Mouse (Mus musculus) v-Abl transformed pro-B cells (cell line): ENCODE data around the gene Aldh3b1.
"Not testable (repeated sequence)": the region's sequence is repeated elsewhere in the genome, so short reads cannot be mapped to it uniquely, and the experiment has no call there.

Experiments
- in situ Hi-C, 2 experiments: fragments of 400-800 bp; cut with MboI; formaldehyde crosslinking; loops; one replicate each; pipeline ENCODE4 v1.15.1; 2025; ENCODE audit not compliant: unreplicated experiment in 2 of 2

Gene Aldh3b1

GRCm38 (mm10) chr19:3929211-3929941 lies at the start of gene Aldh3b1:
Aldh3b1 (minus strand) TSS chr19:3929808.
- in situ Hi-C loops, result no loop called here

- in situ Hi-C loops, result no loop called here
Observed at GRCm38 (mm10) chr19:3975866-3976265, 46.3 kb upstream of the Aldh3b1 start.

GRCm38 (mm10) chr19:3974608-3975007 lies 45.0 kb upstream of the Aldh3b1 start:
- in situ Hi-C loops, result not testable (repeated sequence)

GRCm38 (mm10) chr19:3972229-3972628 lies 42.6 kb upstream of the Aldh3b1 start, which contains the start of gene Aldh3b2:
Aldh3b2 (plus strand) TSS chr19:3972328.
- in situ Hi-C loops, result no loop called here

- in situ Hi-C loops, result no loop called here
Observed at GRCm38 (mm10) chr19:3967258-3967657, 37.6 kb upstream of the Aldh3b1 start.

- in situ Hi-C loops, result no loop called here
Observed at GRCm38 (mm10) chr19:3966330-3967075, 36.9 kb upstream of the Aldh3b1 start.

- in situ Hi-C loops, result no loop called here
Observed at GRCm38 (mm10) chr19:3964030-3964429, 34.4 kb upstream of the Aldh3b1 start.

GRCm38 (mm10) chr19:3962469-3962868 lies 32.9 kb upstream of the Aldh3b1 start:
- in situ Hi-C loops, result no loop called here

- in situ Hi-C loops, result not testable (repeated sequence)
Observed at GRCm38 (mm10) chr19:3961805-3962204, 32.2 kb upstream of the Aldh3b1 start.

GRCm38 (mm10) chr19:3960211-3960610 lies 30.6 kb upstream of the Aldh3b1 start:
- in situ Hi-C loops, result no loop called here

GRCm38 (mm10) chr19:3959030-3959429 lies 29.4 kb upstream of the Aldh3b1 start:
- in situ Hi-C loops, result no loop called here

GRCm38 (mm10) chr19:3958470-3958869 lies 28.9 kb upstream of the Aldh3b1 start, which contains the start of gene Aldh3b3:
Aldh3b3 (plus strand) TSS chr19:3958645.
- in situ Hi-C loops, result no loop called here

GRCm38 (mm10) chr19:3957296-3958036 lies 27.9 kb upstream of the Aldh3b1 start:
- in situ Hi-C loops, result not testable (repeated sequence)

GRCm38 (mm10) chr19:3955804-3956203 lies 26.2 kb upstream of the Aldh3b1 start:
- in situ Hi-C loops, result no loop called here

GRCm38 (mm10) chr19:3955033-3955432 lies 25.4 kb upstream of the Aldh3b1 start:
- in situ Hi-C loops, result no loop called here

GRCm38 (mm10) chr19:3952099-3952498 lies 22.5 kb upstream of the Aldh3b1 start:
- in situ Hi-C loops, result no loop called here

GRCm38 (mm10) chr19:3951461-3951860 lies 21.9 kb upstream of the Aldh3b1 start:
- in situ Hi-C loops, result no loop called here

- in situ Hi-C loops, result no loop called here
Observed at GRCm38 (mm10) chr19:3950331-3950730, 20.7 kb upstream of the Aldh3b1 start.

GRCm38 (mm10) chr19:3948546-3948945 lies 18.9 kb upstream of the Aldh3b1 start:
- in situ Hi-C loops, result loop anchor here in 1 of 2 experiments (5.0 kb wide), 1 partner anchor 41 kb away; the partner anchor contains the start of gene Tcirg1

GRCm38 (mm10) chr19:3947813-3948212 lies 18.2 kb upstream of the Aldh3b1 start:
- in situ Hi-C loops, result loop anchor here in 1 of 2 experiments (5.0 kb wide), 1 partner anchor 41 kb away; the partner anchor contains the start of gene Tcirg1

- in situ Hi-C loops, result loop anchor here in 1 of 2 experiments (5.0 kb wide), 1 partner anchor 39 kb away; the partner anchor contains the start of gene Tcirg1
Observed at GRCm38 (mm10) chr19:3946715-3947114, 17.1 kb upstream of the Aldh3b1 start.
